Mouse (Mus musculus) spleen, postnatal 0 days (tissue): ENCODE results near the gene Ccdc83. TPM values are rescaled to one million over a fixed set of nuclear protein-coding genes. Genes with fewer than 3 reads are reported as not detected.

ENCODE experiments used
- polyA plus RNA-seq: library from polyadenylated mRNA; unstranded; fragments of >200 nt; fragmentation: Nextera tagmentation; extraction: Ambion mirVana; gene quantifications from 2 replicates; pipeline ENCODE4 v1.2.1, GENCODE M21; 2015

The Ccdc83 gene
- not detected in 2 replicates for polyA plus RNA-seq

GRCm38 (mm10) chr7:90265289-90265970 lies at the start of gene Ccdc83:
Gene Ccdc83, minus strand, starts transcription at chr7:90265777.

GRCm38 (mm10) chr7:90301942-90302646 lies 36.5 kb upstream of the Ccdc83 start, which contains the start of gene Sytl2:
Gene Sytl2, plus strand, starts transcription at chr7:90302252.

Other genes with a start within 250 kb of the Ccdc83 start
- gene Picalm, start 135.6 kb downstream of the Ccdc83 start, polyA plus RNA-seq = 81.6 and 82.9 TPM in 2 replicates
- gene Sytl2, start 36.5 kb upstream of the Ccdc83 start, polyA plus RNA-seq = 0.90 and 1.7 TPM in 2 replicates
- 0.10 TPM in 2 replicates for gene Ccdc89, start 160.8 kb upstream of the Ccdc83 start, polyA plus RNA-seq
- 23.0 and 25.7 TPM in 2 replicates for gene Crebzf, start 177.0 kb upstream of the Ccdc83 start, polyA plus RNA-seq
- gene Tmem126a, start 191.5 kb upstream of the Ccdc83 start, polyA plus RNA-seq = 42.4 and 48.3 TPM in 2 replicates
- 12.3 and 13.7 TPM in 2 replicates for gene Tmem126b, start 210.2 kb upstream of the Ccdc83 start, polyA plus RNA-seq
- gene Dlg2, start 210.9 kb upstream of the Ccdc83 start, polyA plus RNA-seq = 0.87 and 0.93 TPM in 2 replicates